Mouse (Mus musculus) c-Kit-positive CD71-positive TER-119-negative erythroid progenitor cells, embryonic 14.5 days (primary cell): ENCODE results near the gene Rapsn.

ENCODE experiments used
- DNase-seq: peaks from one replicate; pipeline ENCODE4 v3.0.0-alpha.2; 2013; ENCODE audit warnings: low read depth

Gene Rapsn

DNA sequence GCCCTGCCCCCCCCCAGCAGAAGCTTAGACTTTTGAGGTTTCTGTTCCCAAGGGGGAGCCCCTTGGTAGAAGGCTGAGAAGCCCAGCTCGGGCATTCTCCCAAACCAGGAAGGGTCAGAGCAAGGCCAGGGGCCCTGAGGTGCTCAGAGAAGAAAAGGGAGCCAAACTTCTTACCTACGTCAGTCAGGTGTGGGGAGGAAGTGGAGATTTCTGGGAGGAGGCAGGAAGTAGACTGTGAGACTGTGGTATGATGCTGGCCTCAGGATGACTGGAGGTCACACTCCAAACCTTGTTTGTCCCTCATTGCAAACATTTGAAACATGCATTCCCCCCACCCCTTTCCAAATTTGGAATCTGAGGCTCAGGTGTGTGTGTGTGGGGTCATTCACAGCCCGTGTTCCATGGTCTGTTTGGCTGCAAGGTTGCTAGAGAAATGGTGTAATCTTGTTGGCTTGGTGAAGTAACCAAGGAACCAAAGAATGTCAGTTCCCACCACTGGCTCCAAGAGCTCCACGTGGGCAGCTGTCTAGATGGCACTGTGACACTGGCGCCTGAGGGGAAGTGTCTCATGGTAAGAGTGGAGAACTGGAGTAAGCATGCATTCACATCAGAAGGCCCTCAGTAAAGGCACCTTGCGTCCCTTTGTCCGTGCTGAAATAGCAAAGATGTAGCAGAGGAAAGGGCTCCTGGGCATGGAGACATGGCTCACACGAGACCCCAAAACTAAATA is 45.5 kb downstream of the Rapsn start:
- DNase-seq = no peak

DNA sequence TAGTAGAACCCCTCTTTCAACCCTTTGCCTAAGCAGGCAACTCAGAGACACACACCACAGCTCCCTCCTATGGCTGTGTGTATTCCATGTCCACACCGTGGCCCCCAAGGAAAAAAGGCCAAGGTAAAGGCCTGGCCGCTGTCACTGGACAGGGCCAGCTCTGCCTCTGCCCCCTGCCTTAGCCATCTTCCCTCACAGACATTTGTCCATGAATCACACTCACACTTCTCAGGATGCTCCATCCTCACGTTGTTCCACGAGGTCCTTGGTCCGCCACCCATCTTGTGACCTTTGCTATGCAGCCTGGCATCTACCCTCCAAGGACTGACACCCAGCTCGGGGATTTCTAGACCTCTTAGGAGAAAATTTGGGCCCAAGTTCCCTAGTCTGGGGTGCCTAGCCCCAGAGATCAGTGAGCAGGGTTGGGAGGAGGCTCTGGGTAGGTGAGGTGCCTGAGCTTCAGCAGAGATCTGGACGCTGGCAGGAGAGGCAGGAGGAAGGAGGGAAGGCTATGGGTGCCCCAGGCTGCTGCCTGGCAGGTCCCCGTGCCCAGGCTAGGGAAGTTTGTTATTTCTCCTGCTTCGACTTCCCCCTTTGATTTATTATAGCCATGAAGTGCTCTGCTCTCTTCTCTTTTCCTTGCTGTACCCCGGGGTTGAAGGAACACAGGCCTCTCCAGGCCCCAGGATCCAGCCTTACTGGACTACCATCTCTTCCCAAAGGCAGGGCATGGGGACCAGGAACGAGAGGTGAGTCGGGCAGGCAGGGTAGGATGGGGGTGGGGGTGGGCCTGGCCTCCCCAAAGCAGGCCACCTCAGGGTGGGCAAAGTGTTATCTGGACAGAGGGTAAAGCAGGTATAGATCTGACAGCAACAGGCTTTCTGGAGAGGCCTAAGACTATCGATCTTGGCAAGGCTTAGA is 46.6 kb downstream of the Rapsn start, which contains the start of gene Spi1:
TSS of gene Spi1 (plus strand) at position 616 of the 921 bp plus-strand sequence.
- no peak for DNase-seq

DNA sequence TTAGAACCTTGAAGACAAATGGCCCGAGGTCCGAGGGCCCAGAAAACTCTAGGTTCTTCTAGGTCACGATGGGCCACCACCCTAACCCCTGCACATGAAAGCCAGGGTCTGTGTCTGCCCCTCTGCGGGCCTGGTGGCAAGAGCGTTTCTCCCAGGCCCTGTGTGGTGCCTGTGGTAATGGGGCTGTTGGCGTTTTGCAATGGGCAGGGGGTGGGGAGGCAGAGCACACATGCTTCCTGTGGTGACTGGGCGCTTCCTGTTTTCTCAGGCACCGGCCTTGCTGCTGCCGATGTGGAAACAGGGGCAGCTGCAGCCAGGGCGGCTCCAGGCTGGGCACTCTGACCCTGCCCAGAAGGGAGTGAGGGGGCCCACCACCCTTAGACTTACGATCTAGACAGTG is 47.4 kb downstream of the Rapsn start:
- DNase-seq = no peak

DNA sequence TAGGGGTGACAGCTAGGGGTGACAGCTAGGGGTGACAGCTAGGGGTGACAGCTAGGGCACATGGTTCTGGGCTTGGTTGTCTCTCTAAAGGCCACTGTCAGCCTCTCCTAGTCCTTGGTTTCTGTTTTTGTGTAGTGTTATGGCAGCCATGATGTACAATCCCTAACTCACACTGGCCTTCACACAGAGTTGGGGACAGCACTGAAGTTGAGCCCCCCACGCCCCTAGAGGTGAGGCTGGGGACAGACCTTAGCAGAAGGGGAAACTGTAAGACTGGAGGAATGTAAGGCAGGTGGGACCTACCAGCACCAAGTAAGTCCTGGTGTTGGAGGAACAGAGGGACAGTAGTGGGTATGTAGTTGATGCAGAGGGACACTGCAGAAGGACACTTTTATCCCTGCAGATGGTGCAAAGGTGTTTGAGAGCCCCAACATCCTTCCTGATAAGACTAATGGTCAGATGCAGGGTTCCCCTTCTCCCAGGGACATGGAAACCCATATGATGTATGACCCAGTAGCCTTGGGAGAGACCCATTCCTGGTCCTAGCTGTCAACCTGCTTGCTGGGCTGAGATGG is 48.0 kb downstream of the Rapsn start:
- no peak for DNase-seq

DNA sequence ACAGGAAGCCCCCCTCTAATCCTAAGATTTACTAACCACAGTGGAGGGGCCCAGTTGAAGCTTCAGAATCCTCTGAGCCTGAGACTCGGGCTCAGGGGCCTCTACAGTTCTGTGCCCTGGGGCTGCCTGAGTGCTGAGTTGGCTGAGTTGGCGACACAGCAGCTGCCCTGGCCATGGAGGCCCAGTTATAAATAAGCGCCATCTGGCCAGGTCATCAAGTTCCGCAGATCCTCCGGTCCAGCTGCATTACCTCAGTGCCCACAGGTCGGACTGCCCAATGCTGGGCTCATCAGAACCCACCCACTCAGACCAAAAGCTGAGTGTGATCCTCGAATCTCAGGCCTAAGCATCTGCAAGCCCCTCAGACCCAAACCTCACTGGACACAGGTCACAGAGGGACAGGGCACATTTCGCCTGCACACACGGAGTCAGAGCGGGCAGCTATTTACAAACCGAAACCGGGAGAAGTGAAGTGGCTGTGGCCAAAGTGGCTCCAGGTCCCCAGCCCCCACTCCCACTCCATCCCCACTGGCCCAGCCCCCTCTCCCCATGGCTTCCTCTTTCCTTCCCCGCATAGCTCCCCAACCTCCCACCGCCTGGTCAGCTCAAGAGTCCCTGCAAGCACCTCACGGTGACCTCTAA is 48.9 kb downstream of the Rapsn start:
- DNase-seq = no peak

DNA sequence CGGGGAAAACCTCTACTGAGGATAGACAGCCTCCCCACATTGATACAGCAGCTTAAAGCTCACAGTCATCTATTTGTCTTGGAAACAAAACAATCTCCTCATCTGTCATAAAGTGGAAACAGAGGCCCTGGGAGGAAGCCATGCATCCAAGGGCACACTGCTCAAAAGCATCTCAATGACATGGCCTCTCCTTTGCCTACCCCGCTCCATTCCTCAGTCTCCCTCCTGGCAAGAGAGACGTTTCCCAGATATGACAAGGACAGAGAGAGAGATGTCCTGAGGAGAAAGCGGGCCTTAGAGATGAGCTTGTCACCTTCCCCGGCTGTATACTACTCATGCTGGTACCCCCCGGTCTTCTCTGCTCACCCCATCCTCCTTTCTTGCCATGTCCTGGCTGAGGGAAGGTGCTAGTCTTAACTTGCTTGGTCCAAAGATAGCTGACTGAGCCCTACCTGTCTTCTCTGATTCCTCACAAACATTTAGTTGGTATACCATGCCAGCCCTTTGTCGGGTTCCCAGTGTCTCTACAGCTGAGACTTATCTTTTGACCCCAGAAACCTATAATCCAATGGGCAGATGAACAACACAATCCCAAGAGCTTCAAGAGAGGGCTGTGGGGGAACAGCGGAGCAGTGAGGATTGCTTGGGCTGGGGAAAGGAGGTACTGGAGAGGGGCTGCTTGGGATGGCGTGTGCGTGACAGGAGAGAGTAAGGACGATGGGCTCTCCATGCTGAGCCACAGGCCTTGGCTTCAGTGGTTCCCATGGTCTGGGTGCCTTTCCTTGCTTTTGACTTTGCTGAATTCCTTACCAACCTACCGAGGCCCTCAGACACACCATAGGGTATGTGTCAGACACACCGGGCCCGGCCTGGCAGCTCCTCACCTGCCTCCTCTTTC is 50.3 kb downstream of the Rapsn start:
- no peak for DNase-seq

DNA sequence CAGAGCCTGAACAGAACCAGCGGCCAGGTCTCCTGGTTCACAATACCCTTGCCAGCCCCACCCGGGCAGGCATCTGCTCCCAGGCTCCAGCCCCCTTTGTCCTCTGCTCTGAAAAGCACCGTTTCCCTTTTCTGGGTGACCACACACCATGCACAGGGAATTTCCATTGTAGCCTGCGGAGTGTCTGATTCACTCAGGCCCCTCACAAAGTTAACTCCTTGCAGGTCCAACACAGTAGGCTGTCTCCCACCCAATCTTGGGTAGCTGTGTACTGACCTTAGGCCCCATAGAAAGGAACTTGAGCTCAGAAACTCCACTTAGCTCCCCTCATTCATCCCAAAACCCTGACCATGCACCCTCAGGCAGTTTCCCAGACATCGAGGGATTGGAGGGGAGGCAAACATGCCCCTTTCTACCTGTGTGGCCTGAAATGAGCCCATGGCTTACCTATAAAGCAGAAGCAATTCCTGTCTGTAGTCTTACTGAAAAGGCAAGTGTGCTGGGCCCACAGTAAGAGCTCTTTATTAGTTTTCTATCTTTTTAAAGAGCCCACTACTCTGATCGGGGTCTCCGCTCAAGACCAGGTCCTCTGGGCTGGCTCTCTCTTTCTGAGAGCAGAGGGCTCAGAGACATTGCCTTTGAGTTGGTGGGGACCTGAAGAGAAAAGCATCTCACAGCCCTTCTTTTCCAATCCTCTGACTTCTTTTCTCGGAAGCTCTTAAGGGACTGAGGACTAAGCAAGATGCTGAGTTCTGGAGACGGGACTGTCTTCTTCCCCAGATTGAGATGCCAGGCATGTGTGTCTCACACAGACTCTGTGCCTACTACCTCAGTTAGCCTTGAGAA is 51.2 kb downstream of the Rapsn start:
- DNase-seq = no peak

DNA sequence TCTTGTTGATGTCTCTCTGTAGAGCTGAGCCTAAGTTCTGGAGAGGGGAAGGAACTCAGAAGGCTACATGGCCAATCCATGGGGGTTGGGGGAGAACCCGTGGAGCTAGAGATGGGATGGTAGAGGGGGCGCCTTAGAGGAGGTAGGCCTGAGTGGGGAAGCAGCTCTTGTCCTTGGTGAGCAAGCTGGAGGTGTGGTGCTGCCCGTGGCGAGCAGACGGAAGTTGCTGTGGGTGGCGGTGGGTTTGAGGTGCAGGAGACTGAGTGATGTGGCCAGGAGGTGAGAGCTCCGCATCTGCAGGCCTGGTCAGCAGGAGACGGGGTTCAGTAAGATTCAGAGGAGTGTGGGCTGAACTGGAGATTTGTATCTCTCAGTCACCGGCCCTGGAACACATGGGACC is 52.0 kb downstream of the Rapsn start:
- DNase-seq = no peak

DNA sequence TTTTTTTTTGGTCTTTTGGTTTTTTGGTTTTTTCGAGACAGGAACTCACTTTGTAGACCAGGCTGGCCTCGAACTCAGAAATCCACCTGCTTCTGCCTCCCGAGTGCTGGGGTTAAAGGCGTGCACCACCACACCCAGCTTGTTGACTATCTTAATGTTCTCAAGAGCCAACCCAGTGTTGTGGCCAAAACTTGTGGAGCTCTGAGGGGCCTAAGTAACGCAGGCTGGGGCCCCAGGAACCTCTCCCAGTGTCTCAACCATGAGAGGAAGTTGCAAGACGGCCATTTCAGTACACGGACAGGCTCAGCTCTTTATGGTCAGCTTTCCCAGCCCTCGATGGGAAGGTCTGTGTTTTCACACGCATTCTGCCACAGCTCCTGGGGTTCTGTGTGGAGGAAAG is 53.6 kb downstream of the Rapsn start:
- DNase-seq = no peak

DNA sequence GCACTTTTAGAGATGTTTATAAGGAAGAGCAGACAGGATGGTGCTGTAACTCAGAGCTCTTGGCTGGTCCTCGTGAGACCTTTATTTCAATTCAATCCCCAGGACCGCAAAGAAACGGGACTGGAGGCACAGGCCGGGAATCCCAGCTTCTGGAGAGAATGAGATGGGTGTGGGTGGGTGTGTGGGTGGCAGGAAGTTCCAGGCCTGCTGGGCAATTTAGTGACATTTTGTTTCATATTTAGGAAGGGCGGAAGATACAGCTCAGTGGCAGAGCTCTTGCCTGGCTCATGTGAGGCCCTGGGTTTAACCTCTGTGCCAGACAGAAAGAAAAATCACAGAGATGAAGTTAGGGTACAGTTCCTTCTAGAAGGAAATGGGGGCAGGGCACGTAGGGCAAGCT is 54.8 kb downstream of the Rapsn start:
- DNase-seq = no peak

DNA sequence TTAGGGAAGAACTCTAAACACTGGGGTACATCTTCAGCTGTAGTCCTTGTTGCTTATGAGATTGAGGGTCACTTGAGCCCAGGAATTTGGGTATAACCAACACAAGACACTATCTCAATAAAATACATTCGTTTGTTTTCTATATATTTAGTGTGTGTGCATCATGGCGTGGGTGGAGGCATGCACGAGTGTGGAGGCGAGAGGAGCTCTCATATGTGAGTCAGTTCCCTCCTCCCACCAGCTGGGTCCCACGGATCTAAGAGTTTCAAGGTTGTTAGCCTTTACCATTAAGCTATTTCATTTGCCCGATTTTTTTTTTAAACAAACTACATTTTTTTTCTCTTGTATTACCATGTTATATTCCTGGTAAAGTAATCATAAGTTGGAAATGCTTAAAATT is 55.4 kb downstream of the Rapsn start:
- DNase-seq = no peak
